Mouse (Mus musculus) lung, adult 2 months (tissue): ENCODE results near the gene Egfl8. TPM values are rescaled to one million over a fixed set of nuclear protein-coding genes. Genes with fewer than 3 reads are reported as not detected.

Source experiments
- DNase-seq: peaks from one replicate; pipeline ENCODE4 v3.0.0; 2022
- H3K4me1 ChIP-seq: fragments of 200-500 bp; 2 replicates; pipeline ENCODE4 v1.6.1; 2011; ENCODE audit warnings: low read length; ENCODE audit not compliant: control insufficient read depth, insufficient read depth
- H3K4me3 ChIP-seq: fragments of 200-500 bp; replicated peaks from 2 replicates; pipeline ENCODE3; 2011; ENCODE audit warnings: low read depth, mild to moderate bottlenecking, control low read depth, low read length; ENCODE audit errors: extremely low read depth
- CTCF ChIP-seq: fragments of 200-500 bp; IDR thresholded peaks from 2 replicates; pipeline ENCODE4 v1.5.1; 2011; ENCODE audit warnings: mild to moderate bottlenecking, low read length, control low read depth; ENCODE audit not compliant: insufficient read depth
- POLR2A ChIP-seq: fragments of 200-500 bp; IDR thresholded peaks from 2 replicates; pipeline ENCODE4 v1.6.1; 2011; ENCODE audit warnings: low read depth, mild to moderate bottlenecking, control low read depth, low read length, borderline replicate concordance; ENCODE audit errors: extremely low read depth
- WGBS: fragments of 180-500 bp; shearing (Covaris S2); methylation state at CpG from one replicate; pipeline ENCODE4 v1.1.7; 2018; 5-methylcytosine and 5-hydroxymethylcytosine counted together
- polyA plus RNA-seq: library from polyadenylated mRNA; depleted of rRNA; stranded (reverse); fragments of >200 nt; gene quantifications from 2 replicates; pipeline ENCODE4 v1.2.3, GENCODE M21; 2012

The Egfl8 gene
- polyA plus RNA-seq, 1 experiment: 8.2 TPM

DNA sequence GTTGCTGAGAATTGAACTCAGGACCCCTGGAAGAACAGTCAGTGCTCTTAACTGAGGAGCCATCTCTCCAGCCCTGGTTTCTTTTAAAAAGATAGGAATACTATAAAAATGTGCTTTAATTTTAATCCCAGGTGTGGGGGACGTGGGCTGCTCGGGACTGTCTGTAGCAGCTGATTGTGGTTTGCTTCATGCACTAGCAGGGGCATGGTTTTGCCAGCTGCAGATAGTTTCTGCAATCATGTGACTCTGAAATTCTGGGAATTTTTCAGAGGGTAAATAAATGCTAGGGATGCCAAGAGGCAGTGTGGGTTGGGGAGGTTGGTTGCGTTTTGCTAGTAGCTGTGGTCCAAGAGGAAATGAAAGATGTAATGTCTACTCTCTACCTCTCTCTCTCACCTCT is 26.2 kb upstream of the Egfl8 start:
- no peak for TF ChIP-seq POLR2A
- TF ChIP-seq CTCF: no peak
- peaks cover 5% of the 10 kb centered on the region for H3K4me1 ChIP-seq
- 67% methylated on average over 3 of the region's 3 CpGs for WGBS
- DNase-seq: no peak
- H3K4me3 ChIP-seq: no peak overlapping the region

DNA sequence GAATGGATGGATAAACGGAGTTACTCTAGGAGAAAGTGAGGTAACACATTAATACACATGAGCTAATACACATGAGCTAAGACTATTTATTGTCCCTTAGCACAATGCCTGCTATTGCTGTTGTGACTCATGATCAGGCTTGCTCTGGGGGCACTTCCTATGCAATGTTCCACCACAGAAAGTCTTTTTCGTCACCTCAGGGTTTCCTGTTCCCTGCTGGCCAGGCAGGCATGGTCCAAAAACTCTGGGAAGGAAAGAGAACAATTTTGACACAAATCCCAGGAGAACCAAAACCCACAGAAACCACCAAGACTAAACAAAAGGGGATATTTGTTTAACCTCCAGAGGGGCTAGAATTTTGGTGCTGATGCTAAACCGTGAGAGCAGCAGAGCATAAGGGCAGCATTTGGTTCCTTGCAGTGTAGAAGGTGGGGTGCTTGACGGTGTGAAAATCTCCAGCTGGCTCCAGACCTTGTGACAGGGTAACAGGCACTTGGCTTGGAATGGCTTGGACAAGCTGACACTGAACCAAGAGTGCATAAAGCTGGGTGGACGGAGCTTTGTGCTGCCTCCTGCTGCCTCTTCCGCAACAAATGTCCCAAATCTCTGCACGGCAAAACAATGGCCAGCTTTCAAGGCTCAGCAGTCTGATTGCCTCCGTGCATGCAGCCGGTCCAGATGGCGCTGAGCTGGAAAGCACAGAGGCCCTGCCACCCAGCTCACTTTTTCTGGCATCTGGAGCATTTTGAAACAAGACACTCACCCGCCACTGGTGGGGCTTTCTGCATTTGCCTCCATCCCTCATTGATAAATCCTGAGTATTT is 25.2 kb upstream of the Egfl8 start:
- Histone ChIP-seq H3K4me1 (peaks cover 5% of the 10 kb centered on the region), H3K4me3 (no peak overlapping the region)
- no peak for DNase-seq
- TF ChIP-seq CTCF (peak; percentile 10; the same call in 1 of the 2 replicates), POLR2A (no peak)
- WGBS: 24% methylated on average over 11 of the region's 11 CpGs

DNA sequence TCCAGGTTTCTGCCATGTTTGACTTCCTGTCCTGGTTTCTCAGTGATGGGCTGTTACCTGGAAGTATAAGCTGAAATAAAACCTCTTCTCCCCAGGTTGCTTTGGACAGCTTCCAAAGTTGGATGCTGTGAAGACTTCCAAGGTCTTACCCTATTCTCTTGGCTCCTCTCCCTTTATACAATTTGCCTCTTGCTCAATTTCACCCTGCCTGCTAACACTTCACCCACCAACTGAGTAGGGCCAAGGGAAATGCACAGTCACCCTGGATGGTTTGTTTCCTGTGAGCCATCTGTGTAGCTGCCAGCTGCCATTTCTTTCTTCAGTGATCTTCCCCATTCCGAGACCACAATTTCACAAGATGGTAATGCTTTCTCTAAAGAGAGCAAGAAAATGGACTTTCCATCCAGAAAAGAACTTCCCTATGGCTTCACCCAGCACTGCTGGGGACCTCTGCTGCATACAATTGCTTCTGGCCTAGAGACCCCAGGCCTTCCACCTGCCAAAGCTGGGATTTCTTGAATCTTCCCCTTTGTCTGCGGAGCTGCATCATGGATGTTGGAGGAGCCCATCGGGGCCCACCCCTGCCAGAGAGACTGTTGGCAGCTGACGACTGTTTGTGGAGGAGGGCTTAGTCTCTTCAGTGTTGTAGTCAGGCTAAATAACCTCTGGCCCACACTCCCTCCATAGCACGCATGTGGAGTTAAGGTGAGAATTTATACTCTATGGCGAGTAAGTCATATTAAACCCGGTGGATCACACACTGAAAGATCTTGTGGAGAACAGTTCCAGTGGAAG is 23.9 kb upstream of the Egfl8 start:
- TF ChIP-seq POLR2A (no peak), CTCF (no peak)
- DNase-seq: no peak
- Histone ChIP-seq H3K4me1 (no peaks in the 10 kb centered on the region; the same call in 1 of the 2 replicates), H3K4me3 (no peak overlapping the region)
- WGBS: 82% methylated on average over 7 of the region's 7 CpGs

DNA sequence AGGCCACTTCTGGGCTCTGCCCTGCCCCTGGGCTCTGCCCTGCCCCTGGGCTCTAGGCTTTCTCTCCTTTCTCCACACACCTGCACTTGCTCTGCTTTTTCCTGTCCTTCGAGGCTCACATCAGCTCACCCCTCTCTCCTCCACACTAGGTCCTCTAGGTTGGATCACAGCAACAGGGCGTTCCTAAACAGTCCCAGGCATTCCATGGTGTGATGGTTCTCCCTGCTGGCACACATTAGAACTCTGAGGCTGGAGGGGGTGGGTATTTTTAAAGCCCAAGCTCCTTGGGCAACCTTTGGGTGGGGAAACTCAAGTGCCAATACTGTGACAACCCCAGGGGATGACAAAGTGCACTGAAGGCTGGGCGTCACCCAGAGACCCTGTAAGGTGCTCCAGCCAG is 21.7 kb upstream of the Egfl8 start:
- 52% methylated on average over 3 of the region's 3 CpGs for WGBS
- TF ChIP-seq CTCF (no peak), POLR2A (no peak)
- DNase-seq: no peak
- no peak overlapping the region for H3K4me3 ChIP-seq
- H3K4me1 ChIP-seq: no peaks in the 10 kb centered on the region; the same call in 1 of the 2 replicates

DNA sequence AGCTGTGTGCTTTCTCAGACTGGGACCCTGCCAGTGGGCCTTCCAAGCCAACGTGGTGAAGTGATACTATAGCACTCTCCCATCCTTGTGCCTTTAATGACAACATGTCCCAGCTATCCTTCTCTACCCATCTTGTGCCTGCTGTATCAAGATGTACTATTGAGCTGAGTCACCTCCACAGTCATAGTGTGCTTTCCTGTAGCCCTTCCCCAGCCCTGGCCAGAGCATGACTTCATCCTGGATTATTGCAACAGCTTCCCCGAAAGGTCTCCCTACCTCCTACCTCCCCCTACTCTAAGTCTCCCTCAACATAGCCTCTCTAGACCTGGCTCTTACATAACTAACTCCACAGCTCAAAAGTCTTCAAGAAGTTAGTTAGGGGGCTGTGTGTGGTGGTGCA is 19.9 kb upstream of the Egfl8 start:
- no peak for TF ChIP-seq CTCF
- no peak for TF ChIP-seq POLR2A
- H3K4me3 ChIP-seq: no peak overlapping the region
- WGBS: 58% methylated on average over 2 of the region's 2 CpGs
- no peak for DNase-seq
- peaks cover 9% of the 10 kb centered on the region for H3K4me1 ChIP-seq

DNA sequence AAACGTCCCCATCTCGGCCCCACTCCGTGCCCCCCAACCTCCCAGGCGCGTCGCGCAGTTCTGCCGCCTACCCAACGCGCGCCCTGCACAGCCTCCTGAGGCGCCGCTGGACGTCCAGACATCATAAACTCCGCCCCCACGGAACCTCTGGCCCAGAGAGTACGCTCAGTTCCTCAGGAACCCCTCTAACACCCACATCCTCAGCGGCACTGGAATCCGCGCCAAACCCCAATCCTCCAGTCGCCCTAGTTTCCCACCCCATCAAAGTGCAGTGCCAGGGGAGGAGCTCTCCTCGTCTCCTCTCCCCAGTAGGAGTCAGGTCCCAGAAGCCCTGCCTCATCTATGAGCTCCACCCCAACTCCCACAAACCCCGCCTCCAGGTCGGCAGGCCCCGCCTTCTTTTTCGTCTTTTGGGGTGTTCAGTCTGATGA is 16.5 kb upstream of the Egfl8 start:
- peak; percentile 73 for DNase-seq
- TF ChIP-seq POLR2A (peak; percentile 29; the same call in 1 of the 2 replicates), CTCF (no peak)
- WGBS: 3% methylated on average over 26 of the region's 26 CpGs
- Histone ChIP-seq H3K4me3 (peak overlapping the region; percentile 60), H3K4me1 (peaks cover 9% of the 10 kb centered on the region)

DNA sequence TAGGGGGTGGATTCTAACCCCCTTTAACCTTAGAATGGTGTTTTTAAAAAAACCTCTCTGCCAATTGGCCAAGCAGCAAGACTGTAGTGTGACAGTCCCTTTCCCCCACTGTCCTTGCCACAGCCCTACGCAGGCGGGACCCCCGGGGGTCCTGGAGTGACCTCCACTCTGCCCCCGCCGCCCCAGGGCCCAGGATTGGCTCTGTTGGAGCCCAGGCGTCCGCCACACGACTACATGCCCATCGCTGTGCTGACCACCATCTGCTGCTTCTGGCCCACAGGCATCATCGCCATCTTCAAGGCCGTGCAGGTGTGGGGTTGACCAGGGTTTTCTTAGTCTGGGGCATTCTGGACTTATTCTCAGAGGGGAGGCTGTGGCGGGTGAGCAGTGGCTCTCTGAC is 15.9 kb upstream of the Egfl8 start:
- 27% methylated on average over 12 of the region's 12 CpGs for WGBS
- DNase-seq: no peak
- Histone ChIP-seq H3K4me1 (peaks cover 9% of the 10 kb centered on the region), H3K4me3 (no peak overlapping the region)
- no peak for TF ChIP-seq CTCF
- no peak for TF ChIP-seq POLR2A

DNA sequence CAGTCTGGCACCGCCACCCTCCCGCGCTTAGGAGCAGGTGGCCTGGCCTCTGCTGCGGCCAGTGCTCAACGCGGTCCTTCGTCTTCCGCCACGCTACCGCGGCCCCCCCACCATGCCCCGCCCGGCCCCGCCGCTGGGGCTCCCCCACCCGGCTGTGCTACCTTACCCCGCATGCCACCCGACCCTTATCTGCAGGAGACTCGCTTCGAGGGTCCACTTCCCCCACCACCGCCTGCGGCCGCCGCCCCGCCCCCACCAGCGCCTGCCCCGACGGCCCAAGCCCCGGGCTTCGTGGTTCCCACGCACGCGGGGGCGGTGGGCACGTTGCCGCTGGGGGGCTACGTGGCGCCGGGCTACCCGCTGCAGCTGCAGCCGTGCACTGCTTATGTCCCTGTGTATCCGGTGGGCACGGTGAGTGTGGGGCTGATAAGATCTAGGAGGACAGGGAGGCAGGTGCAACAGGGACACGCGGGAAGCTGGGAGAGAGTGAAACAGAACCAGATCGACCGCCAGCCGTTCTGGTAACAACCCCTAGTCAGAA is 15.1 kb upstream of the Egfl8 start:
- no peak for DNase-seq
- H3K4me1 ChIP-seq: peaks cover 15% of the 10 kb centered on the region
- no peak overlapping the region for H3K4me3 ChIP-seq
- TF ChIP-seq POLR2A (no peak), CTCF (no peak)
- WGBS: 5% methylated on average over 41 of the region's 48 CpGs

DNA sequence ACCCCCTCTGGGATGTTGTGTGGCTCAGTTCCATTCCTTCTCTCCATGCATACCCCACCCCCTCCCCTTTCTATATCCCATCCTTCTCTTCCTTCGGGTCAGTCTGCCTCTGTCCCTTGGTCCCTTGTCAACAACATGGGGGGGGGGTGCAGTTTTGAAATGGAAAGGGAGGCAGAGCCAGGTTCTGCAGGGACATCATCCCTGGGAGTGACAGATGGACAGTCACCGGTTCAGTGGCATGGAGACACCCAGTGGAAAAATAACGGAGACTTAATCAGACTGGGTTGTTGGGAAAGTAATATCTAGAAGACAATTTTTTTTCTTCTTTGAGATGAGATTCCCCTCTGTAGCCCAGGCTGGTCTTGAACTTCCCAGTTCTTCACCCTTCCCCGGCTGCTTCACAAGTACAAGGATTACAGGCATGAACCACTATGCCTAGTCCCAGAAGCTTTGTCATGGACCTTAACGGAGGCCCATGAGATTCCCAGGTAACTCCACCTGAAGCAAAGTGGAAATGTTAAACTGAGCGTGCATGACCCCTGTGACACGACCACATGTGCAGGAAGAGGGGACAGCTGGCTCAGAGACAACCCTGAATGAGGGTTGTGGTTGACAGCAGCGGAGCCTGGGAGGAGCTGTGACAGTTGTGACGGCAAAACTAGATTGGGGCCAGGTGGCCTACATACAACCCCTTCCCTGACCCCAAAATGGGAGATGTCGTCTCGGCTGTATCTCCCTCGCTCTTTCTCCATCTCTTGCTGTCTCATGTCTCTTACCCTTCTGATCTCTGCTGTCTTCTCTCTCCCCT is 14.2 kb upstream of the Egfl8 start:
- WGBS: 41% methylated on average over 12 of the region's 12 CpGs
- peak overlapping the region; percentile 24 for H3K4me3 ChIP-seq
- peaks cover 15% of the 10 kb centered on the region for H3K4me1 ChIP-seq
- DNase-seq: no peak
- TF ChIP-seq CTCF (no peak), POLR2A (no peak)
